Mouse (Mus musculus): ENCODE data around the gene Krtap24-1.

Gene Krtap24-1

GRCm38 (mm10) chr16:88611922-88612321 is at the start of gene Krtap24-1:
Gene Krtap24-1 (minus strand): TSS chr16:88612279.
- no peak for DNase-seq

- DNase-seq = no peak
These were observed 45.3 kb upstream of the Krtap24-1 start for GRCm38 (mm10) chr16:88657426-88657825.

- DNase-seq = no peak
These were observed 39.9 kb upstream of the Krtap24-1 start for GRCm38 (mm10) chr16:88651952-88652351.

- no peak for DNase-seq
These were observed 39.0 kb upstream of the Krtap24-1 start for GRCm38 (mm10) chr16:88651082-88651481.

GRCm38 (mm10) chr16:88647358-88647846 is 35.3 kb upstream of the Krtap24-1 start, which contains the start of gene Krtap26-1:
Gene Krtap26-1 (minus strand): TSS chr16:88647796.
- DNase-seq = no peak

GRCm38 (mm10) chr16:88646366-88647111 is 34.5 kb upstream of the Krtap24-1 start:
- no peak for DNase-seq

- DNase-seq = no peak
These were observed 28.0 kb upstream of the Krtap24-1 start for GRCm38 (mm10) chr16:88640053-88640452.

- DNase-seq = no peak
These were observed 23.1 kb upstream of the Krtap24-1 start for GRCm38 (mm10) chr16:88635142-88635541.

- no peak for DNase-seq
These were observed 19.4 kb upstream of the Krtap24-1 start for GRCm38 (mm10) chr16:88631474-88631873.

GRCm38 (mm10) chr16:88627566-88627965 is 15.5 kb upstream of the Krtap24-1 start, which contains the start of gene 2310079G19Rik:
Gene 2310079G19Rik (minus strand): TSS chr16:88627666.
- no peak for DNase-seq

GRCm38 (mm10) chr16:88612712-88613111 is 633 bp upstream of the Krtap24-1 start:
- no peak for DNase-seq

- no peak for DNase-seq
These were observed 7.5 kb downstream of the Krtap24-1 start for GRCm38 (mm10) chr16:88604570-88604969.

- DNase-seq = no peak
These were observed 9.6 kb downstream of the Krtap24-1 start for GRCm38 (mm10) chr16:88602464-88602863.

GRCm38 (mm10) chr16:88600303-88600702 is 11.8 kb downstream of the Krtap24-1 start:
- no peak for DNase-seq

GRCm38 (mm10) chr16:88599504-88600237 is 12.4 kb downstream of the Krtap24-1 start:
- DNase-seq = no peak

GRCm38 (mm10) chr16:88592758-88593157 is 19.3 kb downstream of the Krtap24-1 start:
- DNase-seq = no peak

GRCm38 (mm10) chr16:88583338-88583737 is 28.7 kb downstream of the Krtap24-1 start:
- DNase-seq = no peak

GRCm38 (mm10) chr16:88575885-88576679 is 36.0 kb downstream of the Krtap24-1 start:
- DNase-seq = no peak

- no peak for DNase-seq
These were observed 39.1 kb downstream of the Krtap24-1 start for GRCm38 (mm10) chr16:88572904-88573404.

GRCm38 (mm10) chr16:88570136-88570535 is 41.9 kb downstream of the Krtap24-1 start:
- DNase-seq = no peak

GRCm38 (mm10) chr16:88569732-88570131 is 42.3 kb downstream of the Krtap24-1 start:
- DNase-seq = no peak

- DNase-seq = no peak
These were observed 43.0 kb downstream of the Krtap24-1 start for GRCm38 (mm10) chr16:88569096-88569495.
